Mouse (Mus musculus): Measurements from ENCODE around the gene Mrnip. TPM values are rescaled to one million over a fixed set of nuclear protein-coding genes. Genes with fewer than 3 reads are reported as not detected.
A peak's percentile ranks its signal among the peaks of the same experiment; 100 is the strongest.

Mrnip gene
- polyA plus RNA-seq, 1 experiment from 2014 or later, result 18.6 TPM

- Histone ChIP-seq H3K4me3 (no peak overlapping the region), H3K9me3 (no peaks in the 10 kb centered on the region), H3K4me2 (replicated peaks) (no peak overlapping the region), H3K9ac (no peak overlapping the region), H3K27ac (no peak overlapping the region), H3K36me3 (peaks cover 61% of the 10 kb centered on the region), H3K27me3 (no peaks in the 10 kb centered on the region), H3K4me1 (no peaks in the 10 kb centered on the region)
- 94% methylated on average over 3 of the region's 3 CpGs for WGBS
- no peak for ATAC-seq (ENCODE audit: insufficient number of reproducible peaks, insufficient read depth, low FRiP score, low TSS enrichment)
Observed at GRCm38 (mm10) chr11:50162338-50163050, 11.8 kb upstream of the Mrnip start.

- no peak overlapping the region for H3K4me3 ChIP-seq
- H3K4me1 ChIP-seq, result no peaks in the 10 kb centered on the region
- 86% methylated on average over 5 of the region's 5 CpGs for WGBS
- peaks cover 54% of the 10 kb centered on the region for H3K36me3 ChIP-seq
- no peaks in the 10 kb centered on the region for H3K9me3 ChIP-seq
- H3K27me3 ChIP-seq, result no peaks in the 10 kb centered on the region
- H3K27ac ChIP-seq, result no peak overlapping the region
- no peak for ATAC-seq (ENCODE audit: insufficient number of reproducible peaks, insufficient read depth, low FRiP score, low TSS enrichment)
- H3K4me2 ChIP-seq (replicated peaks), result no peak overlapping the region
- H3K9ac ChIP-seq, result no peak overlapping the region
Observed at GRCm38 (mm10) chr11:50168352-50168751, 5.9 kb upstream of the Mrnip start.

GRCm38 (mm10) chr11:50174730-50175187 lies 515 bp downstream of the Mrnip start:
- H3K27me3 ChIP-seq, result no peaks in the 10 kb centered on the region
- peak overlapping the region; percentile 66 for H3K9ac ChIP-seq
- peak overlapping the region; percentile 79 for H3K27ac ChIP-seq
- H3K36me3 ChIP-seq, result peaks cover 33% of the 10 kb centered on the region
- peak overlapping the region; percentile 75 for H3K4me3 ChIP-seq
- WGBS, result under 1% methylated on average over 27 of the region's 27 CpGs
- H3K4me2 ChIP-seq (replicated peaks), result peak overlapping the region; percentile 89
- peak; percentile 99 for ATAC-seq (ENCODE audit: insufficient number of reproducible peaks, insufficient read depth, low FRiP score, low TSS enrichment)
- no peaks in the 10 kb centered on the region for H3K9me3 ChIP-seq
- H3K4me1 ChIP-seq, result peaks cover 7% of the 10 kb centered on the region; the same call in 1 of the 2 replicates

- 76% methylated on average over 3 of the region's 3 CpGs for WGBS
- peaks cover 7% of the 10 kb centered on the region; the same call in 1 of the 2 replicates for H3K4me1 ChIP-seq
Observed at GRCm38 (mm10) chr11:50176351-50176750, 2.1 kb downstream of the Mrnip start.

GRCm38 (mm10) chr11:50177111-50177510 lies 2.9 kb downstream of the Mrnip start:
- H3K9ac ChIP-seq, result no peak overlapping the region
- H3K36me3 ChIP-seq, result peaks cover 15% of the 10 kb centered on the region
- no peak for ATAC-seq (ENCODE audit: insufficient number of reproducible peaks, insufficient read depth, low FRiP score, low TSS enrichment)
- H3K4me2 ChIP-seq (replicated peaks), result no peak overlapping the region
- WGBS, result 89% methylated on average over 6 of the region's 6 CpGs
- no peak overlapping the region for H3K4me3 ChIP-seq
- H3K27me3 ChIP-seq, result no peaks in the 10 kb centered on the region
- no peak overlapping the region for H3K27ac ChIP-seq
- H3K9me3 ChIP-seq, result no peaks in the 10 kb centered on the region
- H3K4me1 ChIP-seq, result peaks cover 7% of the 10 kb centered on the region; the same call in 1 of the 2 replicates

More at GRCm38 (mm10) chr11:50176351-50176750, 2.1 kb downstream of the Mrnip start:
- no peak overlapping the region for H3K9ac ChIP-seq
- H3K27me3 ChIP-seq, result no peaks in the 10 kb centered on the region
- no peaks in the 10 kb centered on the region for H3K9me3 ChIP-seq
- ATAC-seq (ENCODE audit: insufficient number of reproducible peaks, insufficient read depth, low FRiP score, low TSS enrichment), result no peak
- no peak overlapping the region for H3K27ac ChIP-seq
- H3K4me2 ChIP-seq (replicated peaks), result no peak overlapping the region
- H3K36me3 ChIP-seq, result peaks cover 19% of the 10 kb centered on the region
- H3K4me3 ChIP-seq, result no peak overlapping the region

GRCm38 (mm10) chr11:50178532-50179488 lies 4.6 kb downstream of the Mrnip start:
- WGBS, result 65% methylated on average over 5 of the region's 5 CpGs
- H3K27ac ChIP-seq, result no peak overlapping the region
- H3K4me1 ChIP-seq, result peaks cover 7% of the 10 kb centered on the region; the same call in 1 of the 2 replicates
- H3K27me3 ChIP-seq, result no peaks in the 10 kb centered on the region
- H3K4me3 ChIP-seq, result no peak overlapping the region
- no peak overlapping the region for H3K4me2 ChIP-seq (replicated peaks)
- H3K9me3 ChIP-seq, result no peaks in the 10 kb centered on the region
- no peak overlapping the region for H3K9ac ChIP-seq
- H3K36me3 ChIP-seq, result peaks cover 15% of the 10 kb centered on the region
- no peak for ATAC-seq (ENCODE audit: insufficient number of reproducible peaks, insufficient read depth, low FRiP score, low TSS enrichment)

- Histone ChIP-seq H3K4me3 (no peak overlapping the region), H3K9me3 (no peaks in the 10 kb centered on the region), H3K27ac (no peak overlapping the region), H3K4me2 (replicated peaks) (no peak overlapping the region), H3K36me3 (peaks cover 15% of the 10 kb centered on the region), H3K27me3 (no peaks in the 10 kb centered on the region), H3K9ac (no peak overlapping the region), H3K4me1 (peaks cover under 1% of the 10 kb centered on the region; the same call in 1 of the 2 replicates)
- no peak for ATAC-seq (ENCODE audit: insufficient number of reproducible peaks, insufficient read depth, low FRiP score, low TSS enrichment)
- 66% methylated on average over 6 of the region's 6 CpGs for WGBS
Observed at GRCm38 (mm10) chr11:50180478-50181231, 6.4 kb downstream of the Mrnip start.

- ATAC-seq (ENCODE audit: insufficient number of reproducible peaks, insufficient read depth, low FRiP score, low TSS enrichment), result no peak
- Histone ChIP-seq H3K4me1 (no peaks in the 10 kb centered on the region), H3K27me3 (no peaks in the 10 kb centered on the region), H3K4me2 (replicated peaks) (no peak overlapping the region), H3K9ac (no peak overlapping the region), H3K27ac (no peak overlapping the region), H3K4me3 (no peak overlapping the region), H3K36me3 (peaks cover 11% of the 10 kb centered on the region), H3K9me3 (no peaks in the 10 kb centered on the region)
- WGBS, result 88% methylated on average over 4 of the region's 4 CpGs
Observed at GRCm38 (mm10) chr11:50182702-50183101, 8.5 kb downstream of the Mrnip start.

GRCm38 (mm10) chr11:50184788-50185187 lies 10.5 kb downstream of the Mrnip start:
- Histone ChIP-seq H3K27me3 (no peaks in the 10 kb centered on the region), H3K9me3 (no peaks in the 10 kb centered on the region), H3K36me3 (peaks cover 4% of the 10 kb centered on the region; the same call in 1 of the 2 replicates), H3K4me2 (replicated peaks) (no peak overlapping the region), H3K9ac (no peak overlapping the region), H3K4me1 (no peaks in the 10 kb centered on the region), H3K4me3 (no peak overlapping the region), H3K27ac (no peak overlapping the region)
- no peak for ATAC-seq (ENCODE audit: insufficient number of reproducible peaks, insufficient read depth, low FRiP score, low TSS enrichment)
- WGBS, result 86% methylated on average over 3 of the region's 3 CpGs

GRCm38 (mm10) chr11:50188682-50189081 lies 14.4 kb downstream of the Mrnip start:
- WGBS, result 78% methylated on average over 7 of the region's 7 CpGs
- Histone ChIP-seq H3K27ac (no peak overlapping the region), H3K27me3 (no peaks in the 10 kb centered on the region), H3K36me3 (peaks cover 11% of the 10 kb centered on the region; the same call in 1 of the 2 replicates), H3K9ac (no peak overlapping the region), H3K9me3 (no peaks in the 10 kb centered on the region), H3K4me3 (no peak overlapping the region), H3K4me1 (no peaks in the 10 kb centered on the region), H3K4me2 (replicated peaks) (no peak overlapping the region)
- no peak for ATAC-seq (ENCODE audit: insufficient number of reproducible peaks, insufficient read depth, low FRiP score, low TSS enrichment)

- Histone ChIP-seq H3K9me3 (no peaks in the 10 kb centered on the region), H3K9ac (no peak overlapping the region), H3K4me3 (no peak overlapping the region), H3K27ac (no peak overlapping the region), H3K4me2 (replicated peaks) (no peak overlapping the region), H3K36me3 (peaks cover 11% of the 10 kb centered on the region; the same call in 1 of the 2 replicates), H3K4me1 (no peaks in the 10 kb centered on the region), H3K27me3 (no peaks in the 10 kb centered on the region)
- no peak for ATAC-seq (ENCODE audit: insufficient number of reproducible peaks, insufficient read depth, low FRiP score, low TSS enrichment)
- WGBS, result 85% methylated on average over 4 of the region's 4 CpGs
Observed at GRCm38 (mm10) chr11:50190362-50190761, 16.1 kb downstream of the Mrnip start.
